Mouse (Mus musculus) erythroblast, adult 5-6 weeks (primary cell): Measurements from ENCODE around the gene Vmn1r63. TPM values are rescaled to one million over a fixed set of nuclear protein-coding genes. Genes with fewer than 3 reads are reported as not detected.
"Not testable (repeated sequence)": the region's sequence is repeated elsewhere in the genome, so short reads cannot be mapped to it uniquely, and the experiment has no call there.

Source experiments
- ATAC-seq: replicated peaks from 2 replicates; pipeline ENCODE4 v1.8.0; 2016; ENCODE audit warnings: moderate number of reproducible peaks, mild to moderate bottlenecking, moderate TSS enrichment, inconsistent platforms; ENCODE audit not compliant: poor library complexity, low FRiP score, severe bottlenecking
- total RNA-seq, 2 experiments: library from RNA; stranded (forward) in 1 of 2; stranded (reverse) in 1 of 2; fragments of 150-400 nt in 1 of 2; fragments of 200-764, 138-1000 nt in 1 of 2; gene quantifications; 2 replicates each; pipeline versions ENCODE4 v1.2.3 to v1.2.4; 2015 to 2017; ENCODE audit warnings: low replicate concordance in 2 of 2

Gene Vmn1r63
- not detected in 2 replicates for total RNA-seq (2015; ENCODE audit: low replicate concordance)
- not detected in 2 replicates for total RNA-seq (2017; ENCODE audit: low replicate concordance)

- ATAC-seq = not testable (repeated sequence)
Observed at GRCm38 (mm10) chr7:5805345-5805744, at the start of gene Vmn1r63. Gene Vmn1r63 (minus strand): TSS chr7:5805445.

Other genes starting within 250 kb of the Vmn1r63 start
- not detected in 2 replicates for gene Vmn1r61, start 192.2 kb downstream of the Vmn1r63 start, total RNA-seq (2015; ENCODE audit: low replicate concordance)
- gene Vmn1r61, start 192.2 kb downstream of the Vmn1r63 start, total RNA-seq (2017; ENCODE audit: low replicate concordance) = not detected in 2 replicates
- gene Vmn1r62, start 131.8 kb downstream of the Vmn1r63 start, total RNA-seq (2015; ENCODE audit: low replicate concordance) = not detected in 2 replicates
- not detected in 2 replicates for gene Vmn1r62, start 131.8 kb downstream of the Vmn1r63 start, total RNA-seq (2017; ENCODE audit: low replicate concordance)
- gene Vmn1r64, start 79.1 kb upstream of the Vmn1r63 start, total RNA-seq (2015; ENCODE audit: low replicate concordance) = not detected in 2 replicates
- not detected in 2 replicates for gene Vmn1r64, start 79.1 kb upstream of the Vmn1r63 start, total RNA-seq (2017; ENCODE audit: low replicate concordance)
- gene Vmn1r65, start 205.6 kb upstream of the Vmn1r63 start, total RNA-seq (2015; ENCODE audit: low replicate concordance) = not detected in 2 replicates
- not detected in 2 replicates for gene Vmn1r65, start 205.6 kb upstream of the Vmn1r63 start, total RNA-seq (2017; ENCODE audit: low replicate concordance)
- gene Nlrp4c, start 239.7 kb upstream of the Vmn1r63 start, total RNA-seq (2015; ENCODE audit: low replicate concordance) = not detected in 2 replicates
- gene Nlrp4c, start 239.7 kb upstream of the Vmn1r63 start, total RNA-seq (2017; ENCODE audit: low replicate concordance) = 0.14 TPM in 1 of 2 replicates, not detected in the other